Mouse (Mus musculus): ENCODE measurements around the gene Smo. TPM values are rescaled to one million over a fixed set of nuclear protein-coding genes. Genes with fewer than 3 reads are reported as not detected.

Gene Smo
- polyA plus RNA-seq, 1 experiment from 2014 or later = 45.5 TPM

GRCm38 (mm10) chr6:29785759-29786158, 50.5 kb downstream of the Smo start:
- Histone ChIP-seq H3K36me3 (ENCODE audit: control insufficient read depth, insufficient read depth, low read length) (no peaks in the 10 kb centered on the region), H3K4me2 (ENCODE audit: low read depth, low read length) (no peak overlapping the region), H3K4me1 (ENCODE audit: control insufficient read depth, insufficient read depth, low read length) (no peaks in the 10 kb centered on the region), H3K4me3 (ENCODE audit: low read depth, low read length) (no peak overlapping the region), H3K9ac (ENCODE audit: low read depth, low read length) (no peak overlapping the region), H3K9me3 (ENCODE audit: control insufficient read depth, low read length) (no peaks in the 10 kb centered on the region), H3K27ac (replicated peaks; ENCODE audit: low read depth, low read length) (no peak overlapping the region), H3K27me3 (replicated peaks; ENCODE audit: control insufficient read depth, insufficient read depth, low read length) (no peaks in the 10 kb centered on the region)
- ATAC-seq (ENCODE audit: low read depth) (no peak), DNase-seq (ENCODE audit: low spot score) (no peak)
- 86% methylated on average over 5 of the region's 5 CpGs for WGBS

GRCm38 (mm10) chr6:29788779-29789350, 53.6 kb downstream of the Smo start:
- ATAC-seq (ENCODE audit: low read depth) = no peak
- no peak overlapping the region for H3K4me3 ChIP-seq (ENCODE audit: low read depth, low read length)
- DNase-seq (ENCODE audit: low spot score) = no peak
- no peaks in the 10 kb centered on the region for H3K4me1 ChIP-seq (ENCODE audit: control insufficient read depth, insufficient read depth, low read length)
- H3K36me3 ChIP-seq (ENCODE audit: control insufficient read depth, insufficient read depth, low read length) = no peaks in the 10 kb centered on the region
- no peaks in the 10 kb centered on the region for H3K27me3 ChIP-seq (replicated peaks; ENCODE audit: control insufficient read depth, insufficient read depth, low read length)
- no peak overlapping the region for H3K9ac ChIP-seq (ENCODE audit: low read depth, low read length)
- H3K4me2 ChIP-seq (ENCODE audit: low read depth, low read length) = no peak overlapping the region
- H3K27ac ChIP-seq (replicated peaks; ENCODE audit: low read depth, low read length) = no peak overlapping the region
- 56% methylated on average over 3 of the region's 3 CpGs for WGBS
- no peaks in the 10 kb centered on the region for H3K9me3 ChIP-seq (ENCODE audit: control insufficient read depth, low read length)

- no peaks in the 10 kb centered on the region for H3K36me3 ChIP-seq (ENCODE audit: control insufficient read depth, insufficient read depth, low read length)
- H3K9me3 ChIP-seq (ENCODE audit: control insufficient read depth, low read length) = no peaks in the 10 kb centered on the region
- H3K4me1 ChIP-seq (ENCODE audit: control insufficient read depth, insufficient read depth, low read length) = no peaks in the 10 kb centered on the region
- H3K27ac ChIP-seq (replicated peaks; ENCODE audit: low read depth, low read length) = no peak overlapping the region
- no peak overlapping the region for H3K9ac ChIP-seq (ENCODE audit: low read depth, low read length)
- WGBS = 94% methylated on average over 3 of the region's 3 CpGs
- no peak overlapping the region for H3K4me2 ChIP-seq (ENCODE audit: low read depth, low read length)
- no peak for ATAC-seq (ENCODE audit: low read depth)
- DNase-seq (ENCODE audit: low spot score) = no peak
- H3K4me3 ChIP-seq (ENCODE audit: low read depth, low read length) = no peak overlapping the region
- H3K27me3 ChIP-seq (replicated peaks; ENCODE audit: control insufficient read depth, insufficient read depth, low read length) = no peaks in the 10 kb centered on the region
Observed at GRCm38 (mm10) chr6:29790014-29790698, 54.9 kb downstream of the Smo start.

- H3K9me3 ChIP-seq (ENCODE audit: control insufficient read depth, low read length) = no peaks in the 10 kb centered on the region
- 64% methylated on average over 1 of the region's 1 CpGs for WGBS
- no peaks in the 10 kb centered on the region for H3K36me3 ChIP-seq (ENCODE audit: control insufficient read depth, insufficient read depth, low read length)
- no peaks in the 10 kb centered on the region for H3K27me3 ChIP-seq (replicated peaks; ENCODE audit: control insufficient read depth, insufficient read depth, low read length)
- no peak overlapping the region for H3K4me2 ChIP-seq (ENCODE audit: low read depth, low read length)
- H3K4me3 ChIP-seq (ENCODE audit: low read depth, low read length) = no peak overlapping the region
- no peaks in the 10 kb centered on the region for H3K4me1 ChIP-seq (ENCODE audit: control insufficient read depth, insufficient read depth, low read length)
- ATAC-seq (ENCODE audit: low read depth) (no peak), DNase-seq (ENCODE audit: low spot score) (no peak)
- H3K27ac ChIP-seq (replicated peaks; ENCODE audit: low read depth, low read length) = no peak overlapping the region
- H3K9ac ChIP-seq (ENCODE audit: low read depth, low read length) = no peak overlapping the region
Observed at GRCm38 (mm10) chr6:29793520-29793919, 58.2 kb downstream of the Smo start.

- H3K9ac ChIP-seq (ENCODE audit: low read depth, low read length) = no peak overlapping the region
- H3K27ac ChIP-seq (replicated peaks; ENCODE audit: low read depth, low read length) = no peak overlapping the region
- H3K9me3 ChIP-seq (ENCODE audit: control insufficient read depth, low read length) = no peaks in the 10 kb centered on the region
- H3K4me1 ChIP-seq (ENCODE audit: control insufficient read depth, insufficient read depth, low read length) = no peaks in the 10 kb centered on the region
- no peaks in the 10 kb centered on the region for H3K27me3 ChIP-seq (replicated peaks; ENCODE audit: control insufficient read depth, insufficient read depth, low read length)
- no peak overlapping the region for H3K4me2 ChIP-seq (ENCODE audit: low read depth, low read length)
- ATAC-seq (ENCODE audit: low read depth) (no peak), DNase-seq (ENCODE audit: low spot score) (no peak)
- H3K4me3 ChIP-seq (ENCODE audit: low read depth, low read length) = no peak overlapping the region
- 78% methylated on average over 6 of the region's 6 CpGs for WGBS
- H3K36me3 ChIP-seq (ENCODE audit: control insufficient read depth, insufficient read depth, low read length) = no peaks in the 10 kb centered on the region
Observed at GRCm38 (mm10) chr6:29794582-29794981, 59.3 kb downstream of the Smo start.

- H3K4me2 ChIP-seq (ENCODE audit: low read depth, low read length) = no peak overlapping the region
- no peak overlapping the region for H3K4me3 ChIP-seq (ENCODE audit: low read depth, low read length)
- H3K9me3 ChIP-seq (ENCODE audit: control insufficient read depth, low read length) = no peaks in the 10 kb centered on the region
- ATAC-seq (ENCODE audit: low read depth) (no peak), DNase-seq (ENCODE audit: low spot score) (no peak)
- WGBS = 85% methylated on average over 1 of the region's 1 CpGs
- no peaks in the 10 kb centered on the region for H3K4me1 ChIP-seq (ENCODE audit: control insufficient read depth, insufficient read depth, low read length)
- H3K27ac ChIP-seq (replicated peaks; ENCODE audit: low read depth, low read length) = no peak overlapping the region
- no peaks in the 10 kb centered on the region for H3K36me3 ChIP-seq (ENCODE audit: control insufficient read depth, insufficient read depth, low read length)
- no peaks in the 10 kb centered on the region for H3K27me3 ChIP-seq (replicated peaks; ENCODE audit: control insufficient read depth, insufficient read depth, low read length)
- H3K9ac ChIP-seq (ENCODE audit: low read depth, low read length) = no peak overlapping the region
Observed at GRCm38 (mm10) chr6:29802979-29803378, 67.7 kb downstream of the Smo start.

GRCm38 (mm10) chr6:29804006-29804405, 68.7 kb downstream of the Smo start:
- Histone ChIP-seq H3K4me2 (ENCODE audit: low read depth, low read length) (no peak overlapping the region), H3K4me1 (ENCODE audit: control insufficient read depth, insufficient read depth, low read length) (no peaks in the 10 kb centered on the region), H3K27ac (replicated peaks; ENCODE audit: low read depth, low read length) (no peak overlapping the region), H3K36me3 (ENCODE audit: control insufficient read depth, insufficient read depth, low read length) (no peaks in the 10 kb centered on the region), H3K9me3 (ENCODE audit: control insufficient read depth, low read length) (no peaks in the 10 kb centered on the region), H3K27me3 (replicated peaks; ENCODE audit: control insufficient read depth, insufficient read depth, low read length) (no peaks in the 10 kb centered on the region), H3K9ac (ENCODE audit: low read depth, low read length) (no peak overlapping the region), H3K4me3 (ENCODE audit: low read depth, low read length) (no peak overlapping the region)
- 59% methylated on average over 3 of the region's 3 CpGs for WGBS
- DNase-seq (ENCODE audit: low spot score) = no peak
- no peak for ATAC-seq (ENCODE audit: low read depth)

- WGBS = 52% methylated on average over 2 of the region's 2 CpGs
- no peak for ATAC-seq (ENCODE audit: low read depth)
- H3K9ac ChIP-seq (ENCODE audit: low read depth, low read length) = no peak overlapping the region
Observed at GRCm38 (mm10) chr6:29805381-29805780, 70.1 kb downstream of the Smo start.

More at GRCm38 (mm10) chr6:29805381-29805780, 70.1 kb downstream of the Smo start:
- Histone ChIP-seq H3K9me3 (ENCODE audit: control insufficient read depth, low read length) (no peaks in the 10 kb centered on the region), H3K27ac (replicated peaks; ENCODE audit: low read depth, low read length) (no peak overlapping the region), H3K4me2 (ENCODE audit: low read depth, low read length) (no peak overlapping the region), H3K4me3 (ENCODE audit: low read depth, low read length) (no peak overlapping the region), H3K36me3 (ENCODE audit: control insufficient read depth, insufficient read depth, low read length) (no peaks in the 10 kb centered on the region), H3K4me1 (ENCODE audit: control insufficient read depth, insufficient read depth, low read length) (no peaks in the 10 kb centered on the region), H3K27me3 (replicated peaks; ENCODE audit: control insufficient read depth, insufficient read depth, low read length) (no peaks in the 10 kb centered on the region)
- DNase-seq (ENCODE audit: low spot score) = no peak
